Mouse (Mus musculus): ENCODE results near the gene Nfix. TPM values are rescaled to one million over a fixed set of nuclear protein-coding genes. Genes with fewer than 3 reads are reported as not detected.
"Not testable (repeated sequence)": the region's sequence is repeated elsewhere in the genome, so short reads cannot be mapped to it uniquely, and the experiment has no call there.

Gene Nfix
- total RNA-seq, 1 experiment from 2014 or later, result 124 TPM

DNA sequence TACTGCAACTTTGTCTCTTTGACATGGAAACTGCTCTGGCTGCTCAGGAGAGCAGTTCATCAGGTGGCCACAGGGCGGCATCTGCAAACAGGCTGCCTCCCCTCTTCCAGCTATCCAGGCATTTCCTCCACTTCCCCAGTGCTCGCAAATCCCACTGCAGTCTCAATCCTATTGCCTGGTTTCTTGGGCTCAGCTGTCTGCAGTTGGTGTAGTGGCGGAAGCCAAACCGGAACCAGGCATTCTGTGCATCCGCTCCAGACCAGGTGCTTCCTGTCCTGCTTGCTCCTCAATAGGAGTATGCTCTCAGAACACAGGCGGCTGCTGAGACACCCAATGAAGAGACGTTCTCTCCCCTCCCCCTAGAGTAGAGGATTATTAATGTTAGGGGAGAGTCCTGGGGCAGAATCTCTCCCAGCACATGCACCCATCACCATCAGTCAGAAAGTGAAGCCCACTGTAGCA, 100.3 kb downstream of the Nfix start:
- DNase-seq, result peak; percentile 73

DNA sequence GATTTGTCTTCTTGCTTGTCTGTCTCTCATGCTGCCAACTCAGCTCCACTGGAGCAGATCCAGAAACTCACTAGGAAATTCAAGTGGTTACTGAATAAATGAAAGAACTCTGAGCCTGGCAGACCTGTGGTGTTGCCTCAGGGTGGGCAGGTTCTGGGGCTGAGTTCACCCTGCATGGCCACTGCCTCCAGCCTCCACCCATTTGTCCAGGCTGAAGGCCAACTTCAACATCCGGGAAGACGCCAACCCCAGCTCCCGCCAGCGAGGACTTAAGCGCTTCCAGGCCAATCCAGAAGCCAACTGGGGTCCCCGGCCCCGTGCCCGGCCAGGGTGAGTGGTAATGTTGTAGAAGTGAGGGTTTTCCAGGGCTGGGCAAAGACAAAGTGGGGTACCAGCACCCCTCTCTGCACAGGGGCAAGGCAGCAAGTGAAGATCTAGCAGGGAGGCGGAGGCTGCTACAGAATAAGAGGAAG, 101.2 kb downstream of the Nfix start:
- peak; percentile 76 for DNase-seq

DNA sequence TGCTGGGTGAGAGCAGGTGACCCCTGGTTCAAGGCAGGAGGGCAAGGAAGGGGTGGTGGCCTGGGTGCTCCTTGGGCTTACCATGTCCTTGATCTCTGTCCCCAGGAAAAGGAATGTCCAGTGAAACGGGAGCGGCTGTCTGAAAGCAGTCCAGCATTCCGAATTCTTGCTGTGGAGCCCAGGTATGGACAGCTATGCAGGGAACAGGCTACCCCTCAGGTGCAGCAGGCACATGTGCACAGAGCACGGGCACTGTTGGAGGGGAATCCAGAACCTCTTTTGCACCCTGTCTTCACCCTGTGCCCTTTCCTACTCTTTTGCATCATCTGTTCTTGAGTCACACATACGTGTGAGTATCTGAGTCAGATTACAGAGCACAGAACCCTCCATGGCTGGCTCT, 101.9 kb downstream of the Nfix start:
- DNase-seq, result no peak

DNA sequence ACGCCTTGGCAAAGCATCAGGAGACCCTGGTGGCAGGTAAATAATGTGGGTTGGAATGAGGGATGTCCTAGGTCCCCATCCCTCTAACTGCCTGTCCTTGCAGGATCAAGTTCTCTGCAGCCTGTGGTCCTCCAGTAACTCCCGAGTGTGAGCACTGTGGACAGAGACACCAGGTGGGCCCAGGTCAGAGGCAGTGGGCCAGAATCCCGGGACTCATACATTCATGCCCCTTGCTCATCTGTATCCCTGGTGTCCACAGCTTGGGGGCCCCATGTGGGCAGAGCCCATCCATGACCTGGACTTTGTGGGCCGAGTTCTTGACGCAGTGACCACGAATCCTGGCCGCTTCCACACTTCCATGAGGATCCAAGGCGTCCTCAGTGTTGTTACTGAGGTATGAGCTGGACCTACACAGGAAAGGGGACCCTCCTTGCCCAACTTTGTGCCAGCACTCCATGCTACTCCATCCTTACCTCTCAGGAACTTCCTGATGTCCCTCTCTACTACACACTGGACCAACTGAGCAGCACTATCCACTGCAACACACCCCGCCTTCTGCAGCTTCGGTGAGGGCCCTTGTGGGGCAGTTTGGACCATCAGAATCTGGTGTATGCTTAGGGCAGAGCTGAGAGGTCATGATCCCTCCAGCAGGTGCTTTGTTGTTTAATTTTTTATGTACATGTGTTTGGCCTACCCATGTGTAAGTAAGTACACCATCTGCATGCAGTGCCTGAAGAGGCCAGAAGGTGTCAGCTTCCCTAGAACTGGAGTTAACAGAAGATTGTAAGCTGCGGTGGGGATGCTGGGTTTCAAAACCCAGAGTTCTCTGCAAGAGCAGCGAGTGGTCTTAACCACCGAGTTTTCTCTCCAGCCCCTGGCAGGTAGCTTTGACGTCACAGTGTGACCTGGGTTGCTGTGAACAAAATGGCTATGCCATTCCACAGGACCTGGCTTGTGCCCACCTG, 102.7 kb downstream of the Nfix start:
- peak; percentile 62 for DNase-seq

DNA sequence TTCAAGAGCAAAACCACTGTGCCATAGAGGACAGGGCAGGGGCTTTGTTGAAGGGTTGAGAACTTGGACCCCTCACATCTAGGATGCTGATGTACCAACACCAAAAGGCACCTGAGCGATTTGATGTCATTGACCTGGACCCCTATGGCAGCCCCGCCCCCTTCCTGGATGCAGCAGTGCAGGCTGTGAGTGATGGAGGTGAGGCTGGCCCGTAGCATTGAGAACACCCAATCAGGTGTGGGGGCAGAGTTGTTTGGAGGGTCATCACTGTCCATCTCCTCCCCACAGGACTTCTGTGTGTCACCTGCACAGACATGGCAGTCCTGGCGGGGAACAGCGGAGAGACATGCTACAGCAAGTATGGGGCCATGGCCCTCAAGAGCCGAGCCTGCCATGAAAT, 105.0 kb downstream of the Nfix start:
- no peak for DNase-seq

DNA sequence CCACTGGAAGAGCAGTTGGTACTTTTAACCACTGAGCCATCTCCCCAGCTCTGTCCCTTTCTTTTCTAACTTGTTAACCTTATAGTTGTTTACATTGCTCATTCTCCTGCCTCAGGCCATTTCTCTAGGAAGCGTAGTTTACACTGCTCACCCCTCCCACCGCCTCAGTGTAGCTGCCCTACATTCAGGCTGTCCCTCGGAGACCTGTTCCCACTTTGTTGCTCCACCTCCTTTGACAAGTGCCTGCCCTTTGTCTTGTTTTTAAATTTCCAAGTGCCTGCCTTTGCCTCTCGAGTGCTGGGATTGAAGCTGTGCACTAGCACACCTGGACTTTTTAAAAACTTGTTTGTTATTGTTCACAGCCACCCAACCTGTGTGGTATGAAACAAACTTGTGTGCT, 106.8 kb downstream of the Nfix start:
- DNase-seq, result no peak

DNA sequence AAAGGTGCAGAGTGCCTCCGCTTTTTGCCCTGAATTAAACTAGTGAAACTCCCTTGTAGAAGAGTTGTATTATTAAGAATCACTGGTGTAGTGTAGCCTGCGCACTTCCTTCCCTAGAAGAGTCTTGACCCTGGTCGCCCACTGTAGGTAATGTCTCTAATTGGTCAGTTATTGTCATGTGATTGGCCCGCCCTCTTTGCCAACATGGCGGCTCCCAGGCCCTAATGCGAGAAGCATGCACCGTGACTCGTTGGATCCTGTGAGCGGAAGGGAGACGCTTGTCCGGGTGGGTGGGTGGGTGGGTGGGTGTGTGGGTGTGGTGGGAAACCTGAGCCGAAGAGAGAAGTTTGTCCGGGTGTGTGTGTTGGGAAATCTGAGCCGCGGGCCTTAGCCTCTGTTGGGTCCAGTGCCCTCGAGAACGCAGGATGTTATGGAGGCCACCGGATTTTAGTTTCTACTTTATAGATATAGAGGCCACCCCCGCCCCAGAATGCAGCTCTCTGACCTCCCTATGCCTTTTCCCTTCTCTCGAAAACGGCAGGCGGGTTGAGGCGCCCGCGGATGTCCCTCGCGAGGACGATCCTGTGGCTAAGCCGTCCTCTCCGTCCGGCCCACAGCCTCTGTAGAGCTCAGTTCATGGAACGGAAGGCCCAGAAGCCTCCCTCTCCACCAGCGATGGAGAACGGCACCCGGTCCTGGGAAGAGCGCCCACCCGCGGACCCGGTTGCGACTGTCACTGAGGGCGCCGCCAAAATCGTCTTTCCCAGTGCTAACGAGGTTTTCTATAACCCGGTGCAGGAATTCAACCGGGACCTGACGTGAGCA, 110.8 kb downstream of the Nfix start:
- DNase-seq, result peak; percentile 93

DNA sequence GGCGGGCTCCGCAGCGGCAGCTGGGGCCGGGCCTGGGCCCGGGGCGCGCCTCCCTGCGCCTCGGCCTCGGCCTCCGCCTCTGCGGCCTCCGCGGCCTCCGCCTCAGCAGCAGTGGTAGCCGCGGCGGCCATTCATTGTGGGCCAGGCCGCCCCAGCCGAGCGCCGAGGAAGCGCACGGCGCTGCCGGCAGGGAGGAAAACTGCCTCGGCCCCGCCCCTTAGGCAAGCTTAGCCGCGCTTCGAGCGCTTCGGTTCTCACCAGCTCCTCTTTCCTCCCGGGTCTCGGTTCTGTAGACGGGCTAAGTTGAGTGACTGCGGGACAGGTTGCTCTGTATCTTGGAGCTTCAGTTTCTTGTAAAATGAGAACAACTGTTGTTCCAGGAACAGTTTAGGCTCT, 112.4 kb downstream of the Nfix start, which contains the start of gene Nacc1:
Gene Nacc1 (minus strand): TSS at position 158 of the 396 bp plus-strand sequence.
- peak; percentile 95 for DNase-seq

DNA sequence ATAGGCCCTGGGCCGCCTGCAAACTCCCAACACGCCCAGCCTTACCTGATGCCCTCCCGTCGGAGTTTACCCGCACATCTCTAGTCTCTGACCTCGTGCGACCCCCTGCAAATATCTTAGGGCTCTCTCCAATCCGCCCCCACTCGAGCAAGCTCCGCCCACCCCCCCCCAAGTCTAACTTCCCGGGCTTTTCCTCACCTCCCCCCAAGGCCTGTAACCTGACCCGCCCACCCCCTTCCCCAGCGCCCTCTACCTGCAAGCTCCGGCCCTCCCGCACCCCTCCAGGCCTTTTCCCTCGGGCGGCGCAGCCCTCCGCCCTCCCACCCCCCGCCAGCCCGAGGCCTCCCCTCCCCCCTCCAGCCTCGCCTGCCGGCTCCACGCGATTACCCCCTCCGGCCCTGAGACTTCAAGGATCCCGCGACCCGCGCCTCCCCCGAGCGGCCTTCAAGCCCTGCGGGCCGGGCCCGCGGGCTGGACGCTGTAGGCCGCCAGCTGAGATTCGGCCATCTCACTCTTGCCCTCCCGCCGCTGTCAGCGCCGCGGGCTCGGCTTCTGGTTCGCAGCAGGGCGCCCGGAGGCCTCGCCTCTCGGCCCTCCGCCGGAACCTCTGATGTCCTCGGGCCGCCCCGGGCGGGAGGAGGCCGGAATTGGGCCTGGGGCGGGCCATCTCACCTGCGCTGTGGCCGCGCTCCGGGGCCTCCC, 113.0 kb downstream of the Nfix start:
- DNase-seq, result peak; percentile 77

DNA sequence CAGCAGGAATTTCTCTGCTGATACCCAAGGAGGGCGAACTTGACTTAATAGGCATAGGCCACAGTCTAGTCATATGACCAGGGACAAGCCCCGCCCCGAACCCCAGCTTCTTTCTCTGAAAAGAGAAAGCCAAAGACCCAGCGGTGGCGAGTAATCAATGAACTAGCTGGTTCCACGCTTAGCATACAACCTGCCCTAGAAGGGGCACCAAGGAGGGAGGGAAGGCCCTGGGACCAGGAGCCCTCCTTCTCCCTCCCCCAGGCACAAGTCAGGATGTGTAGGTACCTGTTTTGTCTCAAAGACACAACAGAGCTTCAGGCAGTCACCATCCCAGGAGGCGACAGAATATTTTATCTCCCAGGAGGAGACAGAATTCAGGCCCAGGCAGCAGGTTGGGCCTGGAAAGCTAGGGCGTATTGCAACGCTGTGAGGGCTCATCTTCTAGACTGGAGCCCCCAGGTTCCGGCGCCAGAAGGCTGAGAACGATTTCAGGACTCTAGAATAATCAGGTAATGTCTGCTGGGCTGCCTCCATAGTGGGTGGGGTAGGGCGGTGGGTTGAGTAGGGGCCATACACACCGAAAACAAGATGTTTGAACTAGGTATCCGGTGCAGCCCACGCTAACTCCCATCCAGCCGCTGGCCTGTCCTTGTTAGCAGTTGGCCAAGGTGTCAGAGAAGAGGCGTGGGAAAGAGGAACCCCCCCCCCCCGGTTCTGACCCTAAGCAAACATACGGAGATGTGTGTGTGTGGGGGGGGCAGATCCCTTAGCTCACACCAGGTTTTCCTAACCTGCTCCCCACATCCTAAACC, 113.7 kb downstream of the Nfix start, which contains the start of gene Trmt1:
Gene Trmt1 (plus strand): TSS at position 117 of the 812 bp plus-strand sequence.
- peak; percentile 61 for DNase-seq

DNA sequence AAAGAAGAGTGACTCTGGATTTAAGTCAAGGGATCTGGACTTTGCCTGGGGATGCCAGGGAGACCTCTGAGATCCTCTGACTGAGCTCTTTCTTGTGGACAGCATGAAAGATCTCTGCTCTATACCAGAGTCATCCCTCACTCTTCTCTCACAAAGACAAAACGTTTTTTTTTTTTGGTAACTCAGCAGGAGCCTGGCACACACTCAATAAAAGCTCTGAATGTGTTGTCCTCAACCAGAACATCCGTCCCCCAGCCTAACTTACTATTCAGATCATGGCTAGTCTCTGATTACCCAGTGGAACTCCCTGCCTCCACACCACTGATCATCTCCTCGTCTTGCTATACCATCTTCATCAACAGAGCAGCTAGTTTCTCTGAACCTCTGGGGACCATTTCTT, 115.6 kb downstream of the Nfix start:
- no peak for DNase-seq

DNA sequence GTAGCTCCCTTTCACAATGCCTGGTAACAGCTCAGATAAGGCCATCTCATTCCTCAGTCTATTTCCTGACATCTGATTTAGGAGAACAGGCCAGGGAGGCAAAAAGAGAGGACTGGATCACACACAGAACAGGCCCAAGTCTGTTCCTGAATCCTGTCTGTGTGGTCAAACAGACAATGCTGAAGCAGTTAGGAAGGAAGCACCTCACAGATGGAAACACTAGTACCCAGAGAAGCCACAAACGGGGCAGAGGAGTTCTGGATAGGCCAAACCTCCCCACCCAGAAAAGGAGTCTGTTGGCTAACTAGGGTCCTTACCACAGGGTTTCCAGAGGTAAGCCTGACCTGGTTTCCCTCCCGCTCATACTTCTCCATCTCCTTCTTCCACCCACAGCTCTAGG, 117.9 kb downstream of the Nfix start:
- DNase-seq, result no peak

DNA sequence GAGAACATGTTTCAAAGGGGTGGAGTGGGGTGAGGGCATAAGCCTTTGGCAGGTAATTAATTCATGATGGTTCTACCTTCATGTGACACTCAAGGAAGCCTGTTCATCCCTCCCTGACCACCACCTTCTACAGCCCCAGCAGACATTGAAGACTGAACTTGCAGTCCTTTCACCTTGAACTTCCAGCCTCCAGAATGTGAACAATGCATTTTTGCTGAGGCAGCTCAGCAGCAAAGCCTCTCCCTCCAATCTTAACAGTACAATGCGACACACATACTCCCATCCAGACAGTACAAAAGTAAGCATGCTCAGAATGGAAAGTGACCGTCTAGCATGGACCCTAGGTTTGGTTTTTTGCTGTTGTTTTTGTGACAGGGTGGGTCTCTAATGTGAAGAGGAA, 118.7 kb downstream of the Nfix start:
- no peak for DNase-seq

DNA sequence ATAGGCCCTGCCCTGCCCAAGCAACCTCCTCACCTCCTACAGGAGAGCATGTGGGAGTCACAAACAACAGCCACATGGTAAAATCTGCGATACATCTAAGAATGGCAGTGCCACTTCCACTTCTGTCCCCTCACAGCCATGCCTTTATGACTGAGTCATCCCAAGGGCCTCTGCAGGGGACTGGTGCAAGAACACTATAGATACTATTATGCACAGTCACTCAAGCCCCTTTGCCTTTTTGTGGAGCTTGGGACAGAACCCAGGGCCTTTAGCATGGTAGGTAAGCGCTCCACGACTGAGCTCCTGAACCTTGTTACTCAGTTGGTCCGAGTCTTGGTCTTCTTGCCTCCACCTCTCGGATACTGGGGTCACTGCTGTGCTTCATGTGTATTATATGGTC, 122.8 kb downstream of the Nfix start:
- no peak for DNase-seq

DNA sequence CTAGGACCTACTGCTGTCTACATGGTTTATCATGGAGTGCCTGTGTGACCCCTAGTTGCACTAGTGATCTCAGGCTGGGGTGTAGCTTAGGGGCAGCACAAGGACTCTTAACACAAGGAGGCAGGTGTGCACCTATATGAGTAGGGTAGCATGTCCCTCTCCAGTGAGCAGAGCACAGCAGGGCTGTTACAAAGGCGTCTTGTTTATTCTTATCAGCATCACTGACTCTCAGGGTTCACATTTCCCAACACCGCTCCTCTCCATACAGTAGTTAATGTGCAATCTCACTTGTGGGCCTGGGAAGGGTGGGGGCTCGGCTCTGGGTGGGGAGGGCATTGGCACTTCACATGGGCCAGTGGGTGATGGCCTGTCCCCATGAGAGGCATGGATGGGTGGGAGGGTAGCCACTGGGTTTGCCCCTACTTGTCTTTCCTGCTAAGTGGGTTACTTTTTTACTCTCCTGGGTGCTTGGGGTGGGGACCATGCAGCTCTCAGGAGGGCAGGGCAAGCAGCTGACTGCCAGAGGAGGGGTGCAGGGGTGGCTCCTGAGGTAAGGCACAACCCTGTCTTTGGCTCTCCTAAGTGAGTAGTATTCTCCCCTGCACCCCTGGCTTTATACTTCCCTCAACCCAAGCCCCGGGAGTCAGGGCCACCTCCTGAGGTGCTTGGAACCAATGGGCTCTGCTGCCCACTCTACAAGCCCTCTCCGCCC, 129.7 kb downstream of the Nfix start:
- DNase-seq, result not testable (repeated sequence)

DNA sequence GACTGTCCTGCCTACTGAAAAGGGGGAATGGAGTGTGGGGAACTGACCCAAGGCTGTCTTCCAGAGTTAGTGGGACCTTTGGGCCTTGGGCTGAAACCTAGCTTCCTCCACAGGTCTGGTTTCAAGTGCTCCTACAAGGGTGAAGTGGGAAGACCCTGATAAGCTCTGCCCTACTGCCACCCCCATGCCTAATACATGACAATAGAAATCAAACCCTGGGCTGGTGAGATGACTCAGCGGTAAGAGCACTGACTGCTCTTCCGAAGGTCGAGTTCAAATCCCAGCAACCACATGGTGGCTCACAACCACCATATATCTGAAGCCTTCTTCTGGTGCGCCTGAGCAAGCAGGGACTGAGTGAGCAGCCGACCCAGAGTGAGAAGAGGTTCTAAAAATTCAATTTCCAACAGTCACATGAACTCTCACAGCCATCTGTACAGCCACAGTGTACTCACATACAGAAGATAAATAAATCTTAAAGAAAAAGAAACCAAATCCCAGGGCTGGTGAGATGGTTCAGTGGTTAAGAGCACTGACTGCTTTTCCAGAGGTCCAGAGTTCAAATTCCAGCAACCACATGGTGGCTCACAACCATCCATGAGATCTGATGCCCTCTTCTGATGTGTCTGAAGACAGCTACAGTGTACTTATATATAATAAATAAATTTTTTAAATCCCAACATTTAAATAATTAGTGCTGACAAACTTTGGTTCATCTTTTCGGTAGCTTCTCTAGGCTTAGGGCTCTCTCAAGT, 131.2 kb downstream of the Nfix start:
- no peak for DNase-seq

DNA sequence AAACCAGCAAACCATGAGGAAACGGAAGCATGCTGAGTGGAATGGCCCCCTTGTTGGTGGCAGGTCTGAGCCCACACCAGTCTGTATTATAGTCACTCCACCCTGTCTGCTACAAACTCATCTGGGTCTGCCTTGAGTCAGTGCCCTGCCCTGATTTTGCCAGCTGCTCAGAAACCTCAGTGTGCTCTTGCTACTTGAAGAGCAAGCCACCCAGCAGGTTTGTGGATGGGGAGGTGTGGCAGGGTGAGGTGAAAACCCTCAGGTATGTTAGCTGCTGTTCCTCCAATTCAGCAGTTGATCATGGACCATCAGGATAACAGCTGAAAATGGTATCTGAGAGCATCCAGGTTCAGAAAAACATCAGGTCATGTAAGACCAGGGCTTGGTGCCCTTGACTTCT, 132.1 kb downstream of the Nfix start:
- no peak for DNase-seq

DNA sequence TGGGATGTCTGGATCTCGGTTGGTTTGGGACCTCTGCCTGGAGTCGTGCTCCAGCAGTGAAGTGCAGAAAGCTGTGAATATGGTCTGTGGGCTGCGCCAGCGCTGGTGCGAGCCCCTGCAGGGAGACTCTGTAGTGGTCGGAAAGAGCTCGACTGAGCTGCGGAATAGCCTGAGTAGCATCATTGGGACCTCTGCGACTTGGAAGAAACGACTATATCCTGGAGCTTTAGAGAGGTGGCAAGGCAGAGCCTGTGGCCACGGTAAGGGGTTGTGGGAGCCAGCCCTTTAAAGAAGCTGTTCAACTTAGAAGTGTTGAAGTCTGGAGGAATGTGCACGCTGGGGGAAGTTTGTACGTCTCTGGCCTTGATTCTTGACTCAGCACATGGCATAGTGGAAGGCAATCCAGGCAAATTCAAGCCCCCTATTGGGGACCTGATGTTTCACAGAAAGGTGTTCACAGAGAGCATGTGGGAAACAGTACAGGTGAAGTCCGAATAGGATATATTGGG, 134.7 kb downstream of the Nfix start:
- DNase-seq, result no peak

DNA sequence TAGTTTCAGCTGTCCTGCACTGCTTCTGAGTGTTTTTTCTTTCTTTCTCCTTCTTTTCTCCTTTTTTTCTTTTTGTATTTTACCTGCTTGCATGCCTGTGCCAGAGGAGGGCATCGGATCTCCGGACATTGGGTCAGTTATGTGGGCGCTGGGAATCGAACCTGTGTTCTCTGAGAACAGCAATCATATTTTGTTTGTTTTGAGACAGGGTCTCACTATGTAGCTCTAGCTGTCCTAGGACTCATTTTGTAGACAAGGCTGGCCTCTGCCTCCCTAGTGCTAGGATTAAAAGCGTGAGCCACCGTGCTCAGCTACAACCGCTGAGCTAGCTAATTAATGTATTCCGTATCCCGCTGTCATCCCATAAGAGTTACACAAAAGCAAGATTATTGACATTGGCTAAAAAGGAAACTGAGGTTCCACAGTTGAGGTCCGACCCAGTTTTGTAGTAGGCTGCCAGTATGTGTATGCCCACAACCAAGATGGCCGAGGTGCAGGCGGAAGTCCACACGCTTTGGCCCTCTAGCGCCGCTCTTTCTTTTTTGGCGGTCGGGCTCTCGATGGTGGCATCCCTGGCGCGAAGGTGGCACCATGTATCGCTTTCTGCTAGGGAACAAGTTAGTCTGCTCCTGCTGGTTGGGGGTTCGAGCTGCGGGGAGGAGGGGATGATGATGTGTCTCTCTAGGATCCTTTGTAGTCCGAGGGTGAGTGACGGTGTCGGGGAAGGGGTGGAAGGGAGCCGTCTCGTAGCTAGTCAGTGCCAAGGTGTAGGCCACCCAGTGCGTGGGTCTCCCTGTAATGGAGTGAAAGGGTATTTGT, 135.4 kb downstream of the Nfix start:
- peak; percentile 89 for DNase-seq

Data from adrenal gland, postnatal 14 days (tissue).